Mouse (Mus musculus) heart, postnatal 0 days (tissue): Measurements from ENCODE around the gene Nde1.

Source experiments
- CTCF ChIP-seq: IDR thresholded peaks from 2 replicates; pipeline ENCODE4 v1.5.1; 2016; ENCODE audit warnings: antibody characterized with exemption, control low read depth, low read depth
- EP300 ChIP-seq: IDR thresholded peaks from 2 replicates; pipeline ENCODE4 v1.6.1; 2016; ENCODE audit warnings: antibody characterized with exemption, low read depth

DNA sequence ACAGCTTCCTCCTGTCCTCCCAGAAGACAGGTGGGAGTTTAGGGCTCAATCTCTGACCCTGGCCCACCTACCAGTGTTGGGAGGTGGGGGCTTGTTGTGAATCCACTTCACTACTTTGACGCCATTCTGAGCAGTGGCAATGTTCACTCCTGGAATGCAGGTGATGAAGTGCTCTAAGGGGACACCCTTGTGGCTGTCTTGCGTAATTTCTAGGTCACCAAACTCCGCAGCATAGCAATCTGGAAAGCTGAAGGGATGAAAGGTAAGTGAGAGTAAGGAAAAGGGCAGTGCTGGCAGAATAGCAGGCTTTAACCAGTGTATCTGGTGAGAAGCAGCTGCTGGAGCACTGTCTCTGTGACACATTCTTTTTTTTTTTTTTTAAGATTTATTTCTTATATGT, 31.7 kb upstream of the Nde1 start:
- TF ChIP-seq CTCF (no peak), EP300 (no peak)
